Mouse (Mus musculus) frontal cortex, adult (tissue): ENCODE measurements at regions not wholly inside any gene's neighbourhood (a gene's known extent, or its start where the extent isn't known, plus 50 kb on each side); places are given as distances from the start of the nearest gene placed in this dataset.

Experiments
- ATAC-seq: cut with Nextera tagmentation; 2 replicates; pipeline ENCODE4 v1.9.2; 2017; ENCODE audit warnings: mild to moderate bottlenecking, moderate library complexity, mixed read lengths; ENCODE audit not compliant: low TSS enrichment

DNA sequence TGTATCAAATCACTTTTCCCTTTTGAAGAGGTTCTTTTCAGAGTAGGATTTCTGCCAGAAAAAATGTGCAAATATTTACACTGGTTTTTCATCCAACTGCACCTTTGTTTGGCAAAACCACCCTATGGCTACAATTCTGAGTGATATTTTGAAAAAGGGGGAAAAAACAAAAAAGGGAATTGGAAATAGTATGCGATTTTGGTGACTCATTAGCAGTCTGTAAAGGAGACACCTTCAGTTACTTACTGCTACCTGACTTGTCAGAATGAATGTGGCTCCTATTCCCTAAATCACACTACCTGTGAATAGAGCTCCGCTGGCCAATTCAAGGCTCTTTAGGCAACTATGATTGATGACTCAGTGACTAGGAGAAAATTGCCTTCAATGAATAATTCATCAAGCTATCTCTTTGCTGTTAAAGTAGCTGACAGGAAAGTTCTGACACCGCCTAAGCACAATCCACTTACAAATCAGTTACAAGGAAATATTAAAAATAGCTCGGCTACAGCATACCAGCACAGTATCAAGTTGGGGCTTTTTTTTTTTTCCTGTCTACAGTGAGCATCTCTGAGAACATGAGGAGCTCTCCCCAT is 560.8 kb downstream of the Gm43517 start:
- peak; percentile 92 for ATAC-seq

DNA sequence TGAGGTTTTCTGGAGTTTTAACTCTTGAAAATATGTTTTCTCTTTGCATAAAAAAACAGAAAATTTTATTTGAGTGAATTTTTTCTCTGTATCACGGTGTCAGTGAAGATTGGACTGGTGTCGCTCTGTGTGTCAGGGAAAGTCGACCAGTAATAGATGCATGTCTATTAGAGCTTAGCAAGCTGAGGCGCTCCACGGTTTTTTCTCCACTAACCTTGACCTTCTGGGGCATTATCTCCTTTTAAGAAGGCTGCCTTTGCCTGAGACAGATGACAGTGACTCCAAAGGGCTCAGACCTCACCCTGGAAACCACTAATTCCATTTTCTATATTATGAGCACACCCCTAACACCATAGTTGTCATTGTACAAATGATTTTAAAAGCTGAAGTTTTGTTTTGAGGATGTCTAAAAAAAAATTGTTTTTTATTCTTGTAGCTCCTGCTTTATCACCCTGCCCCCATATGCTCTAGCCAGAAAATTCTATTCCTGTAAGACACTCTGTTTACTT is 561.8 kb downstream of the Gm43517 start:
- no peak for ATAC-seq

DNA sequence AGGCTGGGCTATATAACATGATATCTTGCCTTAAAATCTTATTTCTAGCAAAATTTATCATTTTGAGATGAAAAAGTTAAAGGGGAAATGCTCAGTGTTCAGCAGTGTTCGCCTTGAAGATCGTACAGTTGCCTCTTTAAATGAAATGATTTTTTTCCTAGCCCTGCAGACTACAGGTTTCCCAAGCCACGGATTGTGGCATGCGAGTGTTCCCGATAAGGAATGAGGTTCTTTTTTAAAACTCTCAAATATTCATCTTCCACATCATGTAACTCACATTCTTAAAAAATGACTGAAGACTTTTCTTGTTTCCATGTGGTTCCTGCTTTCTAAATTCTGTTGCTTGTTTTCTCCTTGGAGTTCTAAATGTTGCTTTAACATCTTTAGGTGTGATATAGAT is 566.0 kb downstream of the Gm43517 start:
- ATAC-seq: peak; percentile 69

DNA sequence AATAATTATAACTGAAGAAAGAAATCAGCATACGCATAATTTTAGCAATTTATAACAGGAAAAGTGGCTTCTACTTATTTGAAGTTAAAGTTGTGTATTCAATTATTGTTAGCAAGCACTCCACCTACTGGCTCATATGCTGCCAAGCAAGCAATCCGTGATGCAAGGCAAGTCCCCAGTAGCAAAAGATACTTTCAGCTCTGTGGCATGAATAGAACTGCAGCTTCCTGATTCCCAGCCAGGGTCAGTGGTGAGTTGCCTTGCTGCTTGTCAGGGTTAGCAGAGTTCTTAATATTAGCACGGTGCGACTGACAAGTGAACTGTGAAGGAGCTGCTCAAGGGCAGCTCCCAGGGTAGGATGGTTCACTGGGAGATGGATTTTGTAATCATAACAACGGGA is 566.8 kb downstream of the Gm43517 start:
- ATAC-seq: peak; percentile 80

DNA sequence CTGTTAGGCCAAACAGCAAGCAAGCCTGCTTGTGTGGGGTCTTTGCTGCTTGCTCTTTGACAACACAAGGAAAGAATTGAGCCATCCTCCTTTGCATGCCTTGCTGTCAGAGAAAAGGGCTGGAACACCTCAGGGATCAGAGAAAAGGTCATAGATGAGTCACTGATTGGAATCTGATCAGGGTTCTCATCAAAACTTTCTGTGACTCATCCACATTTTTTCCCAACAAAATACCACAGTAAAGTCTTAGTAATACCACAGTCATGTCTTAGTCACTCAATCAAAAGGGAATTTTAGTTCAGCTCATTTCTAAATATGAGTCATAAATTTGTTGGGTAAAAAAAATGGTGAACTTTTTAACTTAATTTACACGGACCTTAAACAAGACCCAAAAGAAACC is 583.1 kb downstream of the Gm43517 start:
- ATAC-seq: no peak

DNA sequence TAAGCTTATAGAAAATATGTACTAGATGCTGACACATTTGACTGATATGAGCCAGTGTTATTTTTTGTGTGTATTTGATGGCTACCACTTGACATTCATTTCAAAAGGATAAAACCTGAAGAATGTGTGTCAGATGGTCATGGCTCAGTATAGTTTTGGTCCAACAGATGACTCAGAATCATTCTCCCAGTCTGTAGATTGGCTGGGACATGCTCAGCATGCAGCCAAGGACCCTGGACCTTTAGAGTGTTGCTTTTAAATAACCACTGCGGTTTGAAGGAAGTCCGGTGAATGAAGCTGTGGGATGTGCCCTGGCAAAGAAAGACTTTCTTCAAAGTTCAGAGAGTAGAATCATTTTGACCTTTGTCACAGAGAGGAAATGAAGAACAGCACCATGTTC is 584.6 kb downstream of the Gm43517 start:
- no peak for ATAC-seq

DNA sequence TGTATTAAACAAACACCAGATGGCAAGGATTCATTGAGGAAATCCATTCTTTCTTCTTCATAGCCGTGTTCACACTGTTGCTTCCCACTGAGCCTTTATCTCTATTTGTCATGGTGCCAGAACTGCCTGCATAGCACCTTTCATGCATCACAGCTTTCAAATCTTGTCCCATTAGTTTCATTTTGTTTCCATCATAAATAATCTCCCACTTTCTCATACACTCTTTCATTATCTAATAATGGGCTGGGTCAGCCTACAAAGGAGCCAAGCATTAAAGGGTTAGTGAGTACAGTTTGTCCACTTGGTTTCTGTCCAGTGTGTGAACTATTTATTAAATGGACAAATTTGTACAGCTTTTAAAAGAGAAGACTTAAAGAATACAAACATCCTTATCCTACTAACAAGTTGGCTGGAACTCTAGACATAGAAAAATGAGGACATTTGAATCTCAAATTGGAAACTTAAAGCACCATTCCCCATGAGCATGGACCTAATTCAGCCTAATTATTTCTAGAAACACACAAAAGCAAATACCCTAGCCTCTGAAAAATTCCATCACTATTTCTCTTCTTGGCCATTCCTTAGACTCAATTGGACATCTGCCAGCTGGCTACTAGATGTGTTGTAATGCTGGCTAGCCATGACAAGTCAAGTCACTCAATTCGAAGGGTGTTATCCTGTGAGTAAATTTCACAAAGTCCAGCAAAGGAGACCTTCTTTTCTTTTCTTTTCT is 589.8 kb downstream of the Gm43517 start:
- no peak for ATAC-seq

DNA sequence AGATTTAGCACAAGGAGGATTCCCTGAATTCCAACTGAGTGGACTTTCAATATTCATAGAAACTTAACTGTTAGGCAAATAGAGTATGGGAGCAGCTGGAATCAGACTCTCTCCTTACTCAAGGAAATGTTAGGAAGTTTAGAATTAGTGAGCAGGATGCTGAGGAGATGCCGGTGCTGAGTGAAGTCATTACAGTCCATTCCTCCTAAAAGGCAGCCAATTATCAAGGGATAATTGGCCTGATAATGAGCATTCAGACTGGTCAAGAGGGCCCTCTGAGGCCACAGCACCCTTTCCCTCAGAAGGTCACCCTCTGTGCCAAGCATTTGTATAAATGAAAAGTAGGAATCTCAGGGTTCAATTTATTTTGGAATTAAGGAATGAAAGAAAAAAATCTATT is 590.6 kb downstream of the Gm43517 start:
- ATAC-seq: no peak

DNA sequence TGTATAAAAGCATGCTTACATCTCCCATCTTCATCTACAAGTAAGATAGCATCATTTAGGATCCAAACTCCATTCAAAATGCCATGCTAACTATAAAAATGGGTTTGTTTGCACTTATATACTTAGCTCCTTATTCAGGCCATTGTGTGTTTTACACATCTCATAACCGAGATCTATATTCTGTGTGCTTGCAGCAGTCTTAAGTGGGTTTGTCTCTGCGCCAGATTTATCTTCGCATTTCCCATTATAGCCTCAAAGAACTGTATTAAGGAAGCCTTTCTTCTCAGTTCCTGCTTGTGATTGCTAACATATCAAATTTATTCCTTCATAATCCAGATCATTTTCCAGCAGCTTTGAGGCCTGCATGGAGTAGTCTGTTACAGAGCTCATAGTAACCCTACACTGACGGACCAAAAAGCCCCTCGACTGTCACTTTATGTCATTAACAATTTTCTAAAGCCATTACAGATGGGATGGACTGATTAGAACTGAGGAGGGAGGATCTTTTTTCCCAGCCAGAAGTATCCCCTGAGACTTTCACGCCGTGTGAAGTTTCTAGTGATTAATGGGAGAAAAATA is 607.6 kb downstream of the Gm43517 start:
- ATAC-seq: peak; percentile 99

DNA sequence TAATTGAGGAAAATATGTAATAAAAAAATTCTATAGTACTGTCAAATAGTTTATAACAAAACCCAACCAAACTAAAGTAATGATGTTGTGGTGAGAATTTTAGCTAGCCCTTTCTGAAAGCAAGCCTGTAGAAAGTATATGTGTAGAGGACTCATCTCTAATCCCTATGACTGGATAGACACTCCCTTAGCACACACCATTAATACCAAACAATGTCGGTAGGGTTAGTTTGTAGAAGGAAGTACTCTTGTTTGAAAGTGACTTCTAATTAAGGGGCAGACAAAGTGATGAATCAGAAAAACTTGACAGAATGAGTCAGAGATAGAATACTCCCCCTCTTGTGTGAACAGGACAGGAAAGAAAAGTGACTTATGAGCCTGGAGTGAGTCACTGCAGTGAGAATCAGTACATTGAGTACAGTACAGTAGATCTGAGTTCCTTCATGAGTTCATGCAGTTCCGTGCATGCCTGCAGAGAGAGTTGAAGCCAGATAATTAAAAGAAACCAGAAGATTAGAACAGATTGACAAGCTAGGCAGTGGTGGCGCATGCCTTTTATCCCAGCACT is 610.0 kb downstream of the Prkd1 start:
- ATAC-seq: peak; percentile 86

DNA sequence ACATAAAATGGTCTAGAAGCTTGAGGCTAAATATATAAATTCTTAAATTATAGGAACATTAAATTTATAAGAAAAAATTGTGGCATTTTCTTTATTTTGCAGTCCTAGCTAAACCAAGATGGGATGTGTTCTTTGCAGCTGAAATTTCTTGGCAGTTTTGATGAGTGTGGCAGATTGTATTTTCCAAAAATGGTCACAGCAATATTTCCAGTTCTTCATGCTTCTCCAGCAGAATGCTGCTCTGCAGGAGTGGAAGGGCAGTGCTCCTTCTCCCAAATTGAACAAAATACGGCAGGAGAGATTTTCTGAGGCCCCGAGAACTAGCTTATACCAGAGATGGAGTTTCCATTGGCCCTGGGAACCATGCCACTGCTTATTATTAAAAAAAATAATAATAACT is 587.6 kb downstream of the Prkd1 start:
- peak; percentile 88 for ATAC-seq

DNA sequence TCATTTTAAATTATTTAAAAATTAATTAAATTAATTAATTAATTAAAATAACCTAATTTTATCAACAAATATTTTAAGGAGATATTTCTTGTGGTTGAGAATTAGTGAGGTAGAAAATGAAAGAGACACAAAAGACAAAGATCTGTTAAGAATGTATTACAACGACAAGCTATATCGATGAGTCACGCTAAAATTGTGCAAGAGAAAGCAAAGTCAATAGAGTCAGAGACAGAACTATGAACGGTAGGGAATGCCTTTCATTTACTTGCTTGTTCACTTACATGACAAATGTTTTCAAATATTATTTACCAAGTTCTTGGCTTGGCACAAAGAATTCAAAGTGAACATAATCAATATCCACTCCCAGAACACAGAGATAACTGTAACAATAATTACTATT is 582.5 kb downstream of the Prkd1 start:
- no peak for ATAC-seq

DNA sequence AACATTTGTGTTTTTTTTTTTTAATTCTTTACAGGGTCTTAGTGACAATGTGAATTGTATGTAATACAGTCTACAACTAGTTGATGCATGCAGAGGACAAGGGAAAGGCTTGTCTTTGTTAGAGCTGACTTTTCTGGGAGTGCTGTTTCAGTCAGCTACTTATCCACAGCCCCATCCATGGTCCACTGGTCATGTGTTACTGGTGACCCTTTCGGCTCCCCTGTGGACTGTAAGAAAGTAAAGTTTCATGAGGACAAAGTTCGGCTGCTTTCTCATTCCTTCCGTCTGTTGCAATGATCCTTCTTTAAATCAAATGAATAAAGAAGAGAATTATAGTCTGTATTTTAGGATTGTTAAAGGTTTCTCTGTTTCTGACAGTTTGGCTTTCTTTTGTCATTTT is 577.1 kb downstream of the Prkd1 start:
- ATAC-seq: no peak

DNA sequence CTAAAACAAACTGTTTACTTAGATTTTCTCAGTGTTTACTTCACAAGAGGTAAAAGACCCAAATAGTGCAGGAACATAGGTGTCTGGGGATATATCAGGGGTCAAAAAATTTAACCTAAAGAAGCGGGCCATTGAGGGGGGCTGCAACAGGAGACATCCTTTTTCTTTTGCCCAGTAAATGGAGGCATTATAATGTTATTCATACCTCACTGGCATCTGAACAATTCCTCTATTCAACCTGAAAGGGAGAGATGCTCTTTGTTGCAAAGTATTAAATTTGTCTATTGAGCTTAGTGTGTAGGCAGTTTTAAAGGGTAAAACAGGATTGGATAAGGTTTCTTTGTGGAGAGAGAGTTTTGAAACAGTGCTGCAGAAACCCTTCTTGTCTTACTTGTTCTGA is 576.5 kb downstream of the Prkd1 start:
- no peak for ATAC-seq

DNA sequence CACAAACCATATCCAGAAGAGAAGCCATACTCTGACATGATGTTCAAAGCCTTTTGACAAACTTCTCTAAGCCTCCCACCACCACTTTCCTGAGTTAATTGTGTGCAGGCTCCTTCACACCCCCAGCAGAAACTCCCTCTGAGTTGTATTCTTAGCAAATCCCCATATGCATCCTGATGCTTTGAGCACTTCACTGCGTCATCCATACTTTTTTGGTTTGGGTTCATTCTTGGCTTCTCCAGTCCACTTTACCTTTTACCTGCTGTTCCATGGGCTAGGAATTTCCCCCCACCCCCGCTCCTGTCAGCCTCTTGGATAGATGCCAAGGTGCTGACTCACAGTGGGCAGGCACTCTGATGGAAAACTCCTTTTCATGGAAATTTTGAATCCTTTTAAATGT is 575.2 kb downstream of the Prkd1 start:
- ATAC-seq: peak; percentile 97

DNA sequence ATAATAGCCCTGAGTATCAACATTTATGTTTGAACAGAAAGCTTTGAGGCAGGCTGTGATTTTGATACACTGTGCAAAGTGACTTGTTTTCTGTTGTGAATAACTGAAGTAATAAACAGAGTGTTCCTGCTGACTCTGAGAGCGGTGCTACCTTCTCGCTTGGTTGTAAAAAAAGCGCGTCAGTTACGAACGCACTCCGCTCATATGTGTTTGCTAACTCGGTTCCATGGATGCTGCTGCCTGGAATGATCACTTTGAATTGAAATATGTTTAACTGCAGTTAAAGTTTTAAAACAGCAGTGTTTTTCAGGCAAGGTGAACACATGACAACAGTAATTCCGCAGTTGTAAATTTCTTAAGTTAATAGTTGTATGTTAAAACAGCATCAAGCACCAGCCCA is 567.7 kb downstream of the Prkd1 start:
- peak; percentile 48; the same call in 1 of the 2 replicates for ATAC-seq

DNA sequence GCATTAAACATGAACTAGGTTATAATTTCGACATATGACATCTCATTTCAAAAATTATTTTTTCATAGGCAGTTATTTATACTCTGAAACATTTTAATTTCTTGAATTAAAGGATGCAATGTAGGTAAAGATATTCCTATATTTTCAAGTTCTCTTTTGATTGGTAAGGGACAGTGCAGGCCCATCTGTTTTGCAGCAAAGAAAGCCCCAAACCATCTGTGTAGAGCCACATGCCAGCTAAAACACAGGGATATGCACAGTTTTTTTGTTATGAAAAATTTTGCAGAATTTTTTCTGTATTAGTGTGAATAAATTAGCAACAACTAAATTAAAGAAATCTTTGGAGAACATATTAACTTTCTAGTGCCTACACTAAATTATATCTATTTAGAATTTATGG is 567.3 kb downstream of the Prkd1 start:
- ATAC-seq: peak; percentile 50; the same call in 1 of the 2 replicates

DNA sequence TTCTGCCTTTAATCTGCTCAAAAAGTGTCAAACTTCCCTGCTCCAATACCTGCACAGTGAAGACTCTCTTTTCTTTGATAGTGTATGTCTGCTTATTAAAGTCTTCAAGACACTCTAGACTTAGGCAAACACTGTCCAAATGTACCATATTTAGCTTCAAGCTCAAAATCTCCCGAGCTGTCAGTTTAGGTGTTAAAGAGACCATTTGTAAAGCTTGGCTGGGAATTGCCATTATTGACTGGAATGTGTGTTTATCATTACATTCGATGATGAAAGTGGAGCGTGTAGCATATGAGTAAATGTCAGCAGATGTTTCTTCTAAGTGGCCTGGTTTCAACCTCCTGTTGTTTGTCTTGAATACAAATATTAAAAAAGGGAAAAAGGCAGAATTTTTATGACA is 564.4 kb downstream of the Prkd1 start:
- no peak for ATAC-seq

DNA sequence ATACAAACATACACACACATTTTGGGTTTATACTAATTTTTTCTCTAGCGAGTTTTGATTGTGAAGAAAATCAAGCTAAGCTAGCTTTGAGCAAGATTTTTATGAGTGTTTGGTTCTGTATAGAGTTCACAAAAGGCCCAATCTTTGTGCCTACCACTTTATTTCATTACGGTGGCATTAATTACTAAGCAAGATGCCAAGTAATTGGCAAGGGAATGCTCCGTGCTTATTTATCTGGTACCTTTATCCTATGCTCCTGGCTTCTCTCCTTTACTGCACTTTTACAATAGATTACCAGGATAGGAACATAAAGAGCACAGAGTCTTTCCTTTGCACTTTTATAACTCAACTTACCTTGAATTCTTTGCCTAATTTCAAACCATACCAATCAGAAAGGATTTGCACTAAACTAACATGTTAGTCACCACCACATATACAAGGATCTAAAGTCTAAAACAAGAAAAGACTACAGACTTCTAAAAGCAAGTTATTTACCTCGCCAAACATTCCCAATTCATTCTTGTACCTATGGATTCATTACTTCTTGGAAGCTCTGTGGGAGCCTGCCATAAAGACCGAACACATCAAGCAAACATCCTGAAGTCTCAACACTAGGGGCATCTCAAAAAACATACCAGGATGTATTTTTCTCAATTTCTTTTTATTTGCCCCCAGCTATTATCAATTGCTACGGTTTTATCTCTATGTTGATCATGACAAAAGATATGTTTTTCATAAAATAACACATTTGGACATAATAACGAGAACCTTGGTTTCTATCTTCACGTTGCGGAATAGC is 537.5 kb downstream of the Prkd1 start:
- ATAC-seq: peak; percentile 51

DNA sequence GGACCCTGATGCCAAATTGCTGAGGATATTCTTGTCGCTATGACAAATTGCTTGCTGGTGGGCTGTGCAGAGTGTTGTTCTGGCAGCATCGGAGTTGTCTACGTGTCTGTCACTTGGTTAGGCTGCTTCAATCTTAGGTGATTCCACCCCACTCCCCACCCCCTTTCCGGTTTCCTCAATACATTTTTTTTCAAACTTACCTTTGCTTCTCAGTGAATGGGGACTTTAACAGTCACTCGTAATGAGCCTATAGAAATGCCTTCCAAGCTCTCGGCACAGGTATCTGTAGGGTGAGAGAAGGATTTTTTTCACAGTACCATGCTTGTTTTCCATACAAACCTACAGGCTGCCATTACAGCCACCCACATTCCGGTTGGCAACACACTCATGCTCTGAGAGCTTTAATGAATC is 536.8 kb downstream of the Prkd1 start:
- peak; percentile 83 for ATAC-seq

DNA sequence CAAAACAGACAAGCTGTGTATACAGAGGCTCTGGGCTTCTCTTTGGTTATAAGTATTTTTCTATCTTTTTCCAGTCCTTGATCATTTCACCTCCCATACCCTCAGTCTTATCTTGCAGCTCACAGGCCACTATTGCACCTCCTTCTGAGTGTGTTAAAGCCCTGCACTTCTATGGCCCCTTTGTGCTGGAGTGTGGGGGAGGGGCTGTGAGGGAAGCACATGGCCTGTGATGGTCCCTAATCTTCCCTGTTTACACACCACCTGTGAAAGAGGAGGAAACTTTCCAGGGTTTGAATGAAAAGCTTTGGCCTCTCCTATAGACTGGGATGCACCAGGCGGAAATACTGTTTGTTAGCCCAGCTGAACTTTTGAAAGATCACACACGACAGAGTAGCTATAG is 533.0 kb downstream of the Prkd1 start:
- no peak for ATAC-seq

DNA sequence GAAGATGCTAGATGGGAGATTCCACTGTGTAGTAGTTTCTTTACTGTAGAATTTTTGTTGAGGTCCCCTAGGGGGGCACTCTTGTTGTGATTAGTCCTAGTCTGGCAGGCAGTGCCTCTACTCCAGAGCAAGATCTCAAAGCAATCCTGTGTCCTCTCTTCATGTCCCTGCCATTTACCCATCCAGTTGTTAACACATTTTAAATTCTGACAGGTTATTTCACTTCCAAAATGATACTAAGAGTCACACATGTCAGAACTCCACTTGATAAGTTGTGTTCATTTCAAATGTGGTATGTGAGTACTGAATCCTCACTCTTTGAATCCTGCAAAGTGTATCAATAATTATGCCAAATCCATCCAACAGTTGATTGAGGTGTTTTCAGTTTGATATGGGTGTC is 530.6 kb downstream of the Prkd1 start:
- no peak for ATAC-seq
